Comparison of ENCODE assay signal across 24 mouse cellular contexts in the genomic region with DNA sequence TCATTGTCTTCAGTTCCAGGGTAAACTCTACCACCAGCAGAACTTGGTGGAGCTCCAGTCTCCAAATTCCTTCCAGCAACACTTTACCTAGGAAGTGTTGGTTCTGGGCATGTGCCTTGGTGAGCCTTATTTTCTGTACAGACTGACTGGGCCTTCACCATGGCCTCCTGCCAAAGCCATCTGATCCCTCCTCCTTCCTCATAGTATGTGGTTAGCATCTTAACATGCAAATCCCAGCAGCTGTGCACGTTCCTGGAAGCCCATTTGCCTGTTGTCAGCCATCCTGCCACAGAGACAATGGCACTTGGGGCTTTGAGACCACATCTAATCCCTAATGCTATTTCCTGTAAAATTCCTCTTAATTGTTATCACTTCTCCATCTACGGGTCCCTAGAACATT.
DNase-seq lines count a peak whose midpoint lies in the region; ATAC-seq lines count a peak whose summit lies in the region.
"Had no signal": no experiment of that assay in that cellular context is flagged by ENCODE, and none has a peak within 500 bp of the region (broad histone marks: within the 10 kb centered on the region; RNA-seq: fewer than 3 reads in every experiment).

No protein-coding gene starts in this region.

- H3K27me3 ChIP-seq in embryonic facial prominence, embryonic 14.5 days (replicated peaks; ENCODE audit: control insufficient read depth, insufficient read depth, low read length): no peaks in the 10 kb centered on the region
- H3K27me3 ChIP-seq in embryonic facial prominence, embryonic 10.5 days (replicated peaks; ENCODE audit: low read depth, poor library complexity, severe bottlenecking): no peaks in the 10 kb centered on the region
- H3K27me3 ChIP-seq in hindbrain, embryonic 16.5 days (replicated peaks; ENCODE audit: control insufficient read depth, insufficient read depth, low read length): no peaks in the 10 kb centered on the region
- H3K27me3 ChIP-seq in hindbrain, embryonic 12.5 days: no peaks in the 10 kb centered on the region
- H3K27me3 ChIP-seq: heart, embryonic 15.5 days; limb, embryonic 15.5 days; liver, embryonic 15.5 days had no signal

- no peak overlapping the region for H3K4me2 ChIP-seq in embryonic facial prominence, embryonic 14.5 days (ENCODE audit: low read depth, low read length)
- H3K4me2 ChIP-seq in hindbrain, embryonic 16.5 days (ENCODE audit: low read length): no peak overlapping the region
- no peak overlapping the region for H3K4me2 ChIP-seq in hindbrain, embryonic 12.5 days (replicated peaks)
- H3K4me2 ChIP-seq: heart, embryonic 15.5 days; limb, embryonic 15.5 days; liver, embryonic 15.5 days had no signal

- H3K9me3 ChIP-seq in embryonic facial prominence, embryonic 14.5 days (ENCODE audit: control insufficient read depth, low read length): no peaks in the 10 kb centered on the region
- H3K9me3 ChIP-seq in embryonic facial prominence, embryonic 10.5 days: no peaks in the 10 kb centered on the region
- no peaks in the 10 kb centered on the region for H3K9me3 ChIP-seq in hindbrain, embryonic 16.5 days (ENCODE audit: control insufficient read depth, low read length)
- no peaks in the 10 kb centered on the region for H3K9me3 ChIP-seq in hindbrain, embryonic 12.5 days (replicated peaks)
- H3K9me3 ChIP-seq: heart, embryonic 15.5 days; limb, embryonic 15.5 days; liver, embryonic 15.5 days had no signal

- no peak overlapping the region for H3K4me3 ChIP-seq in embryonic facial prominence, embryonic 14.5 days (ENCODE audit: low read depth, low read length)
- no peak overlapping the region for H3K4me3 ChIP-seq in embryonic facial prominence, embryonic 10.5 days
- no peak overlapping the region for H3K4me3 ChIP-seq in hindbrain, embryonic 16.5 days (ENCODE audit: low read length)
- H3K4me3 ChIP-seq in hindbrain, embryonic 12.5 days: no peak overlapping the region
- H3K4me3 ChIP-seq: heart, embryonic 15.5 days; left cerebral cortex, adult 2 months; limb, embryonic 15.5 days; liver, embryonic 15.5 days; myocyte had no signal

- no peaks in the 10 kb centered on the region for H3K4me1 ChIP-seq in embryonic facial prominence, embryonic 14.5 days (ENCODE audit: control insufficient read depth, insufficient read depth, low read length)
- H3K4me1 ChIP-seq in embryonic facial prominence, embryonic 10.5 days: no peaks in the 10 kb centered on the region
- peaks cover 4% of the 10 kb centered on the region; the same call in 1 of the 2 replicates for H3K4me1 ChIP-seq in hindbrain, embryonic 16.5 days (ENCODE audit: control insufficient read depth, insufficient read depth, low read depth, low read length)
- H3K4me1 ChIP-seq in hindbrain, embryonic 12.5 days: no peaks in the 10 kb centered on the region
- H3K4me1 ChIP-seq: heart, embryonic 15.5 days; limb, embryonic 15.5 days; liver, embryonic 15.5 days had no signal

- ATAC-seq in embryonic facial prominence, embryonic 14.5 days (ENCODE audit: low read depth): 0 out of 2 replicates have a peak, but pooled peaks have one; percentile 33
- ATAC-seq in hindbrain, embryonic 16.5 days: no peak
- no peak for ATAC-seq in hindbrain, embryonic 12.5 days (ENCODE audit: low FRiP score)
- ATAC-seq: inflammation-experienced regulatory T-cells, adult 6 months had no signal

- WGBS in embryonic facial prominence, embryonic 14.5 days: 43% methylated on average over 2 of the region's 2 CpGs
- 63% methylated on average over 2 of the region's 2 CpGs for WGBS in embryonic facial prominence, embryonic 10.5 days
- 23% methylated on average over 2 of the region's 2 CpGs for WGBS in hindbrain, embryonic 16.5 days
- 46% methylated on average over 2 of the region's 2 CpGs for WGBS in hindbrain, embryonic 12.5 days

- no peak overlapping the region for H3K27ac ChIP-seq in embryonic facial prominence, embryonic 14.5 days (replicated peaks; ENCODE audit: low read depth, low read length)
- H3K27ac ChIP-seq in embryonic facial prominence, embryonic 10.5 days (replicated peaks): no peak overlapping the region
- 0 out of 2 replicates have a peak overlapping the region, but pooled peaks have one; percentile 17 for H3K27ac ChIP-seq in hindbrain, embryonic 16.5 days (ENCODE audit: low read depth, low read length)
- no peak overlapping the region for H3K27ac ChIP-seq in hindbrain, embryonic 12.5 days
- H3K27ac ChIP-seq: heart, embryonic 15.5 days; kidney, postnatal 0 days; left cerebral cortex, adult 2 months; limb, embryonic 15.5 days; liver, embryonic 15.5 days; stomach, postnatal 0 days had no signal

- DNase-seq in embryonic facial prominence, embryonic 14.5 days (ENCODE audit: low spot score): peak; percentile 70
- no peak for DNase-seq in embryonic facial prominence, embryonic 10.5 days (ENCODE audit: low spot score)
- peak; percentile 19 for DNase-seq in retina, postnatal 1 day
- no peak for DNase-seq in retina, embryonic 14.5 days (ENCODE audit: low spot score)
- no peak for DNase-seq in heart, adult 8-10 months (ENCODE audit: low spot score)
- DNase-seq: adrenal gland, postnatal 25 days; cerebellum, adult 9-11 months; gastrocnemius, postnatal 36 days; heart, postnatal 36 days; kidney, adult 18-20 months; layer of hippocampus, adult 9-11 months; lung, postnatal 4 days; thymus, adult 2 months; thymus, postnatal 4 days had no signal

- no peak overlapping the region for H3K9ac ChIP-seq in embryonic facial prominence, embryonic 14.5 days (ENCODE audit: low read depth, low read length)
- no peak overlapping the region for H3K9ac ChIP-seq in hindbrain, embryonic 16.5 days (ENCODE audit: low read depth, low read length)
- H3K9ac ChIP-seq in hindbrain, embryonic 12.5 days: no peak overlapping the region
- H3K9ac ChIP-seq: heart, embryonic 15.5 days; limb, embryonic 15.5 days; liver, embryonic 15.5 days had no signal

- no peaks in the 10 kb centered on the region for H3K36me3 ChIP-seq in embryonic facial prominence, embryonic 14.5 days (ENCODE audit: control insufficient read depth, insufficient read depth, low read length)
- no peaks in the 10 kb centered on the region for H3K36me3 ChIP-seq in embryonic facial prominence, embryonic 10.5 days (replicated peaks)
- H3K36me3 ChIP-seq in hindbrain, embryonic 16.5 days (ENCODE audit: control insufficient read depth, insufficient read depth, low read length): no peaks in the 10 kb centered on the region
- H3K36me3 ChIP-seq in hindbrain, embryonic 12.5 days: no peaks in the 10 kb centered on the region
- H3K36me3 ChIP-seq: heart, embryonic 15.5 days; limb, embryonic 15.5 days; liver, embryonic 15.5 days had no signal

Comparison
In these comparisons a context has a peak if more than half of its experiments do, and no peak if none do; other contexts are left out.
1. DNase-seq: peak in embryonic facial prominence, embryonic 14.5 days (single experiment) and retina, postnatal 1 day (single experiment); none in embryonic facial prominence, embryonic 10.5 days (single experiment), retina, embryonic 14.5 days (single experiment) and heart, adult 8-10 months (single experiment).